Mouse (Mus musculus) urinary bladder, postnatal 4 days (tissue): ENCODE data around the gene Jmjd1c.

Experiments
- DNase-seq, 2 experiments: peaks; one replicate each; pipeline ENCODE4 v3.0.0; 2021 to 2022; ENCODE audit warnings: low spot score in 2 of 2

Gene Jmjd1c

GRCm38 (mm10) chr10:67189057-67189456, 93.1 kb downstream of the Jmjd1c start:
- no peak for DNase-seq

- DNase-seq, result no peak
Measured at GRCm38 (mm10) chr10:67190261-67190660, 94.3 kb downstream of the Jmjd1c start.

- DNase-seq, result no peak
Measured at GRCm38 (mm10) chr10:67192366-67192765, 96.4 kb downstream of the Jmjd1c start.

- DNase-seq, result no peak
Measured at GRCm38 (mm10) chr10:67193003-67193652, 97.2 kb downstream of the Jmjd1c start.

- DNase-seq, result no peak
Measured at GRCm38 (mm10) chr10:67194046-67194445, 98.1 kb downstream of the Jmjd1c start.

GRCm38 (mm10) chr10:67195671-67196070, 99.7 kb downstream of the Jmjd1c start:
- no peak for DNase-seq

GRCm38 (mm10) chr10:67197186-67197585, 101.3 kb downstream of the Jmjd1c start:
- DNase-seq, result no peak

- DNase-seq, result no peak
Measured at GRCm38 (mm10) chr10:67197829-67198228, 101.9 kb downstream of the Jmjd1c start.

GRCm38 (mm10) chr10:67201769-67202168, 105.8 kb downstream of the Jmjd1c start:
- no peak for DNase-seq

- DNase-seq, result no peak
Measured at GRCm38 (mm10) chr10:67202470-67202869, 106.5 kb downstream of the Jmjd1c start.

- DNase-seq, result no peak
Measured at GRCm38 (mm10) chr10:67204652-67205407, 108.9 kb downstream of the Jmjd1c start.

- no peak for DNase-seq
Measured at GRCm38 (mm10) chr10:67207931-67208330, 112.0 kb downstream of the Jmjd1c start.

GRCm38 (mm10) chr10:67209916-67210675, 114.2 kb downstream of the Jmjd1c start:
- DNase-seq, result no peak

- DNase-seq, result no peak
Measured at GRCm38 (mm10) chr10:67212031-67212430, 116.1 kb downstream of the Jmjd1c start.

- DNase-seq, result no peak
Measured at GRCm38 (mm10) chr10:67213720-67214119, 117.8 kb downstream of the Jmjd1c start.

- no peak for DNase-seq
Measured at GRCm38 (mm10) chr10:67215133-67215532, 119.2 kb downstream of the Jmjd1c start.

- DNase-seq, result no peak
Measured at GRCm38 (mm10) chr10:67216872-67217271, 120.9 kb downstream of the Jmjd1c start.

GRCm38 (mm10) chr10:67218873-67219565, 123.1 kb downstream of the Jmjd1c start:
- DNase-seq, result no peak

GRCm38 (mm10) chr10:67220251-67220650, 124.3 kb downstream of the Jmjd1c start:
- DNase-seq, result no peak

GRCm38 (mm10) chr10:67221284-67221683, 125.4 kb downstream of the Jmjd1c start:
- no peak for DNase-seq

GRCm38 (mm10) chr10:67223942-67224341, 128.0 kb downstream of the Jmjd1c start:
- DNase-seq, result no peak

- no peak for DNase-seq
Measured at GRCm38 (mm10) chr10:67225528-67225927, 129.6 kb downstream of the Jmjd1c start.
